Mouse (Mus musculus) testis, adult 2 months (tissue): ENCODE measurements around the gene Chd8. TPM values are rescaled to one million over a fixed set of nuclear protein-coding genes. Genes with fewer than 3 reads are reported as not detected.
A peak's percentile ranks its signal among the peaks of the same experiment; 100 is the strongest.

Experiments used
- H3K27ac ChIP-seq: fragments of 200-500 bp; 2 replicates; pipeline ENCODE4 v1.5.1; 2012; ENCODE audit warnings: low read depth, low read length; ENCODE audit not compliant: control insufficient read depth, insufficient read depth
- H3K27me3 ChIP-seq: fragments of 200-500 bp; 2 replicates; pipeline ENCODE4 v1.6.1; 2012; ENCODE audit warnings: mild to moderate bottlenecking, low read length, moderate library complexity; ENCODE audit not compliant: control insufficient read depth, insufficient read depth
- H3K36me3 ChIP-seq: fragments of 200-500 bp; 2 replicates; pipeline ENCODE4 v1.6.1; 2012; ENCODE audit warnings: mild to moderate bottlenecking, low read length; ENCODE audit not compliant: control insufficient read depth, insufficient read depth
- H3K4me1 ChIP-seq: fragments of 200-500 bp; 2 replicates; pipeline ENCODE4 v1.6.1; 2012; ENCODE audit warnings: low read length; ENCODE audit not compliant: control insufficient read depth, insufficient read depth
- H3K4me3 ChIP-seq: fragments of 200-500 bp; 2 replicates; pipeline ENCODE4 v1.5.1; 2012; ENCODE audit warnings: low read depth, mild to moderate bottlenecking, low read length, moderate library complexity, mixed read lengths; ENCODE audit not compliant: control insufficient read depth
- CTCF ChIP-seq: fragments of 200-500 bp; IDR thresholded peaks from 2 replicates; pipeline ENCODE4 v1.5.1; 2012; ENCODE audit warnings: low read depth, mild to moderate bottlenecking, inconsistent platforms, low read length, moderate library complexity; ENCODE audit not compliant: control insufficient read depth, insufficient read depth, insufficient replicate concordance
- POLR2A ChIP-seq: fragments of 200-500 bp; IDR thresholded peaks from 2 replicates; pipeline ENCODE4 v1.6.1; 2012; ENCODE audit warnings: low read depth, mild to moderate bottlenecking, inconsistent platforms, low read length, moderate library complexity; ENCODE audit not compliant: control insufficient read depth
- polyA plus RNA-seq: library from polyadenylated mRNA; depleted of rRNA; stranded (reverse); fragments of >200 nt; gene quantifications from 2 replicates; pipeline ENCODE4 v1.2.3, GENCODE M21; 2012

Chd8 gene
- polyA plus RNA-seq, 1 experiment, result 17.5 TPM

GRCm38 (mm10) chr14:52198141-52198540 is 59.4 kb downstream of the Chd8 start:
- Histone ChIP-seq H3K36me3 (peaks cover 1% of the 10 kb centered on the region; the same call in 1 of the 2 replicates), H3K4me3 (no peak overlapping the region), H3K4me1 (peaks cover 2% of the 10 kb centered on the region), H3K27me3 (no peaks in the 10 kb centered on the region), H3K27ac (no peak overlapping the region)
- TF ChIP-seq CTCF (no peak), POLR2A (no peak)

- no peaks in the 10 kb centered on the region for H3K27me3 ChIP-seq
- peak within 1 kb of the TSS; percentile 95 for H3K4me3 ChIP-seq
- peaks cover 2% of the 10 kb centered on the region for H3K4me1 ChIP-seq
- H3K36me3 ChIP-seq, result peaks cover 1% of the 10 kb centered on the region; the same call in 1 of the 2 replicates
- TF ChIP-seq POLR2A (peak; percentile 45; the same call in 1 of the 2 replicates), CTCF (0 out of 2 replicates have a peak, but pooled peaks have one; percentile 18)
- peak within 1 kb of the TSS; percentile 95 for H3K27ac ChIP-seq
Measured at GRCm38 (mm10) chr14:52197156-52197878, 60.3 kb downstream of the Chd8 start, which contains the start of gene Supt16. Gene Supt16 (minus strand): TSS chr14:52197416.

DNA sequence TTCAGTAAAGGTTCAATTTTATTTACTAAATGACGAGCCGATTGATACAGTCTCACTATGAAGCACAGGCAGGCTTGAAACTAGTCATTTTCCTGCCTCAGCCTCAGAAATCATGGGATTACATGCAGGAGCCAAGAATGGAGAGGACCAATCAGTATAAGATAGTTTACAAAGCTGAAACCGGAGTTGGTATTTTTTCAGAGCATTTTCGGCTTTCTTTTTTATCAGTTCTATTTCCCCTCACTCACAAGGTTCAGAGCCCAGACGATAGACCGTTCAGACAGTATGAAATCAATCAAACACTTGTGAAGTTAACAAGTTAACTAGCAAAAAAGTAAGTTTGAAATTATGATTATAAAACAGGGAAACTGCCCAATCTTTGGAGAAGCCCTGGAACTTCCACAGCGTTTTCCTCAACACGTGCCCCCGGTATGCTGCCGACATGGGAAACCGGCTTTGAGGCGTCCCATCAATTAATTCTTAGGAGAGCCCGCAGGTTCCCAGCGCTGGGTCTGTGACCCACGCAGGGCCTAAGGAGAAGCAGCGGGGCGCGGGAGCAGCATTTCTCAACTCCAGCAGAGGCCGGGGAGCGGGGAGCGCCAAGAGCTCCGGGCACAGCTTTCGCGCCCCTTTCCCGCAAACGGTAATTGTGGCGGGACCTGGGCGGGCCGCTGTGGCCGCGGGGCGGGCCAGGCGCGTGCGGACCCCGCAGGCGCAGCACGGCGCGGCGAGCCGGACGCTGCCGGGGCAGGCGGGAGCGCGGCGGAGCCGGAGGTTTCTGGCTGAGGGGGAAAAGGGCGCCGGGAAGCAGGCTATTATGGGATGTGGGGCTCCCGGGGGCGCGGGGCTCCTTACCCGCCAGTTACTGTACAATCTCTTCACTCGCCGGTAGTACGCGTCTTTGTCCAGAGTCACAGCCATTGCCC is 61.1 kb downstream of the Chd8 start:
- no peaks in the 10 kb centered on the region for H3K36me3 ChIP-seq
- H3K4me1 ChIP-seq, result peaks cover 2% of the 10 kb centered on the region
- TF ChIP-seq CTCF (no peak), POLR2A (no peak; the same call in 1 of the 2 replicates)
- H3K27me3 ChIP-seq, result no peaks in the 10 kb centered on the region
- peak overlapping the region; percentile 95 for H3K4me3 ChIP-seq
- H3K27ac ChIP-seq, result peak overlapping the region; percentile 95

DNA sequence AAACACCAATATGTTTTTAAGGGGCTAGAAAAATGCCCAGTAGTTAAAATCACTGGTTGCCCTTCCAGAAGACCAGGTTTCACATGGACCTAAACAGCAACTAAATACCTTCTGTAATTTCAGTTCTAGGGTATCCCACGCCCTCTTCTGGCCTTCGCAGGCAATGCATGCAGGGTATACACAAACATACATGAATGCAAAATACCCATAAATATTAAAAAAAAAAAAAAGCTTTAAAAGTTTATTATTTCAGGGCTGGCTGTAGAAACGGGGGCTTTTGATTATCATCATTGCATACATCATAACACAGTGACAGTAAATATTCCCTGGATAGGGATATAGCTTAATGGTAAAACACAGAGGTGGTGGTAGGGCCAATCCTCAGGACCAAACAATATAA is 61.9 kb downstream of the Chd8 start:
- no peak for TF ChIP-seq CTCF
- no peak for TF ChIP-seq POLR2A
- Histone ChIP-seq H3K4me1 (peaks cover 2% of the 10 kb centered on the region), H3K4me3 (no peak overlapping the region), H3K27me3 (no peaks in the 10 kb centered on the region), H3K27ac (no peak overlapping the region), H3K36me3 (no peaks in the 10 kb centered on the region)

DNA sequence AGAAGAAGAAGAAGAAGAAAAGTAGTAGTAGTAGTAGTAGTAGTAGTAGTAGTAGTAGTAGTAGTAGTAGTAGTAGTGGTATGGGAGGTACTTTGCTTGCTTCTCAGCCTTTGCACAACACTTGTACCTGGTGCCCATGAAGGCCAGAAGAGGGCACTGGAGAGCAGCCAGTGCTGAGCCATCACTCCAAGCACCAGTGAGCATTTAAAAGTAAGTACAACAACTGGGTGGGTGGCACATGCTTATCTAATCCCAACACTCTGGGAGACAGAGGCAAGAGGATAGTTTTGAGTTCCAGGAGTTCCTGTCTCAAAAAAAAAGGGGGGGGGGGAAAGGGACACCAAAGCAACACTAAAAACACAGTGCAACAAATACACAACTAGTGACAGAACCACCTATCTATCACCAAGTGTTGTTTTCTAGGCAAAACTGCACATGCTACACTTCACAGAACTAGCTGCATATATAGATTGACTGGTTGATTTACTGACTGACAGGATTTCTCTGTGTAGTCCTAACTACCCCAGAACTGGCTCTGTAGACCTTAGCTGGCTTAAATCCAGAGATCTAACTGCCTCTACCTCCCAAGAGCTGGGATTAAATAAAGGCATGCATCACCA is 66.7 kb downstream of the Chd8 start:
- TF ChIP-seq POLR2A (no peak), CTCF (peak; percentile 59; the same call in 1 of the 2 replicates)
- H3K27ac ChIP-seq, result no peak overlapping the region
- no peaks in the 10 kb centered on the region for H3K4me1 ChIP-seq
- H3K27me3 ChIP-seq, result no peaks in the 10 kb centered on the region
- no peak overlapping the region for H3K4me3 ChIP-seq
- no peaks in the 10 kb centered on the region for H3K36me3 ChIP-seq

- H3K4me1 ChIP-seq, result no peaks in the 10 kb centered on the region
- H3K4me3 ChIP-seq, result no peak overlapping the region
- TF ChIP-seq CTCF, result no peak
- no peak for TF ChIP-seq POLR2A
- H3K27me3 ChIP-seq, result no peaks in the 10 kb centered on the region
- H3K27ac ChIP-seq, result no peak overlapping the region
- no peaks in the 10 kb centered on the region for H3K36me3 ChIP-seq
Measured at GRCm38 (mm10) chr14:52189519-52189918, 68.1 kb downstream of the Chd8 start.

DNA sequence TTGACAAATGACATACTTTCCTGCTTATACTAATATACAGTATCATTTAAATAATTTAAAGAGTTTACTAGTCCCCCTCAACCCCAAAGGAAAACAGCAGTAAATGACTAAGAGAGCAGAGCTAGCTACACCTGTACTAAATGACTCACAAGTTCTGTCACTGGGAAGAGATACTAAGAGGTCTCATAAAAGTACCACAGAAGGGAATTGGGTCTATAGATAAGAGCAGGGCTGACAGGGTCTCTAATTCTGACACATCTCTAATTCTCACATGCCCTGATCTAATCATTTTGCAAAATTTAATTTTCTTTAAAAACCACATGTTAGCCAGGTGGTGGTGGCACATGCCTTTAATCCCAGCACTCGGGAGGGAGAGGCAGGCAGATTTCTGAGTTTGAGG is 68.8 kb downstream of the Chd8 start:
- TF ChIP-seq POLR2A (no peak), CTCF (no peak)
- Histone ChIP-seq H3K36me3 (no peaks in the 10 kb centered on the region), H3K27me3 (no peaks in the 10 kb centered on the region), H3K4me1 (no peaks in the 10 kb centered on the region), H3K27ac (no peak overlapping the region), H3K4me3 (no peak overlapping the region)
